Mouse (Mus musculus) skeletal muscle tissue, adult 2 months (tissue): ENCODE results near the gene Rftn1.

Source experiments
- DNase-seq: peaks from one replicate; pipeline ENCODE4 v3.0.0-alpha.2; 2012; ENCODE audit warnings: low read depth, low spot score

Rftn1 gene

GRCm38 (mm10) chr17:50201828-50202445, 11.5 kb upstream of the Rftn1 start:
- DNase-seq: no peak

GRCm38 (mm10) chr17:50199075-50199850, 8.8 kb upstream of the Rftn1 start:
- DNase-seq: peak; percentile 42

- DNase-seq: no peak
These were observed 7.1 kb upstream of the Rftn1 start for GRCm38 (mm10) chr17:50197572-50197971.

- no peak for DNase-seq
These were observed 5.7 kb upstream of the Rftn1 start for GRCm38 (mm10) chr17:50196005-50196672.

GRCm38 (mm10) chr17:50195399-50195798, 4.9 kb upstream of the Rftn1 start:
- no peak for DNase-seq

GRCm38 (mm10) chr17:50194541-50194940, 4.1 kb upstream of the Rftn1 start:
- DNase-seq: no peak

- no peak for DNase-seq
These were observed 3.2 kb upstream of the Rftn1 start for GRCm38 (mm10) chr17:50193653-50194052.

- DNase-seq: no peak
These were observed 2.0 kb upstream of the Rftn1 start for GRCm38 (mm10) chr17:50192376-50192940.

- DNase-seq: no peak
These were observed 964 bp upstream of the Rftn1 start for GRCm38 (mm10) chr17:50191318-50191957.

- peak; percentile 60 for DNase-seq
These were observed 977 bp downstream of the Rftn1 start for GRCm38 (mm10) chr17:50189381-50190012.

- DNase-seq: peak; percentile 64
These were observed 1.7 kb downstream of the Rftn1 start for GRCm38 (mm10) chr17:50188662-50189345.

- DNase-seq: no peak
These were observed 4.9 kb downstream of the Rftn1 start for GRCm38 (mm10) chr17:50185616-50186015.

- no peak for DNase-seq
These were observed 5.4 kb downstream of the Rftn1 start for GRCm38 (mm10) chr17:50185083-50185482.

- DNase-seq: no peak
These were observed 6.0 kb downstream of the Rftn1 start for GRCm38 (mm10) chr17:50184217-50185038.

- no peak for DNase-seq
These were observed 7.2 kb downstream of the Rftn1 start for GRCm38 (mm10) chr17:50183300-50183699.

GRCm38 (mm10) chr17:50182542-50182951, 7.9 kb downstream of the Rftn1 start:
- peak; percentile 56 for DNase-seq

- DNase-seq: no peak
These were observed 9.4 kb downstream of the Rftn1 start for GRCm38 (mm10) chr17:50180899-50181570.

- DNase-seq: no peak
These were observed 16.7 kb downstream of the Rftn1 start for GRCm38 (mm10) chr17:50173776-50174175.

- no peak for DNase-seq
These were observed 17.1 kb downstream of the Rftn1 start for GRCm38 (mm10) chr17:50173368-50173767.
